ENCODE assay signal across 15 mouse cellular contexts in the genomic region with DNA sequence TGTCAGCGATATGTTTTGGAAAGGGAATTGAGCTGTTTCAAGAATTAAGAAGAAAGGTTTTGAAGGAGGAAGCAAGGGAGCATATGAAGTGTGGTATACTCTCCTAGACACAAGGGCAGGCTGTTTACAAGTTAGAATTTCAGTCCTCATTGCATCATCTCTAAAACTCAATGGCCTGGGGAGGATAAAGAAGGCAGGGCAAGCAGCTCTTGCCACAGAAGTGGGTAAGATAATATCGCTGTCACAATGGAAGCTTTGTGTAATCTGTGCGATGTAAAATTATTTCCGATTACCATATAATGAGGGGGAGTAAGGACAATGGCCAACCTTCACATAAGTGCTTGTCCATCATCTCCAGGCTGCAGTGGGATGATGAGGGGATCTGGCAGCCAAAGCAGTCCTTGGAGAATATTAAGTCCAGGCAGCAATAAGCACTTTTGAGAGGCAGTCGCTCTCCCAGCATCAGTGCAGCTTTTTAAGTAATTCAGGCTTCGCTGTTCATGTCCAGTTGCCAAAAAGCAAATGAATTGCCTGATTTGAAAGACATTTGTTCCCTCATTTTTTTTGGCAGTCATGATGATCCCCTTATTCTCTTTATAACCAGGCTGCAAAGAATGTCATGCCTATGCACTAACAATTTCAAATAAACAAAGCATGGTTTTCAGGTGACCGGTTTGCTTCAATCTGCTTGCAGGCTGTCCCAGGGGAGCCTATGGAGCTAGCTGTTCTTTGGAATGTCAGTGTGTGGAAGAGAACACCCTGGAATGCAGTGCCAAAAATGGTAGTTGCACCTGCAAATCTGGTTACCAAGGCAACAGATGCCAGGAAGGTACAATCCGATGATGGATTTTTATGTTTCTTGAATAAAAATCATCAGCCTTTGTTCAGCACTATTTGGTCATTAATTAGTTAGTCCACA.
DNase-seq lines count a peak whose midpoint lies in the region; ATAC-seq and TF ChIP-seq lines count a peak whose summit lies in the region.
"Had no signal": no experiment of that assay in that cellular context is flagged by ENCODE, and none has a peak within 500 bp of the region (broad histone marks: within the 10 kb centered on the region; RNA-seq: fewer than 3 reads in every experiment).

No protein-coding gene starts in this region.

- no peaks in the 10 kb centered on the region for H3K36me3 ChIP-seq in forebrain, embryonic 14.5 days (ENCODE audit: control insufficient read depth, insufficient read depth, low read length)
- no peaks in the 10 kb centered on the region for H3K36me3 ChIP-seq in midbrain, embryonic 14.5 days (ENCODE audit: control insufficient read depth, insufficient read depth, low read length)
- H3K36me3 ChIP-seq: heart, embryonic 13.5 days; liver, embryonic 13.5 days; neural tube, embryonic 15.5 days had no signal

- DNase-seq in cerebellum, postnatal 14 days = peak; percentile 9 to 10
- DNase-seq in cerebellum, adult 2 months = no peak
- DNase-seq in layer of hippocampus, adult 2 months (ENCODE audit: low spot score in 2 of 2) = peak; percentile 24 to 36
- DNase-seq in layer of hippocampus, adult 9-10 months (ENCODE audit: low spot score) = no peak
- peak; percentile 71 for DNase-seq in forebrain, embryonic 14.5 days (ENCODE audit: low spot score)
- DNase-seq in midbrain, embryonic 14.5 days = peak; percentile 72
- DNase-seq in thymus, postnatal 10 days (ENCODE audit: low spot score in 2 of 2) = no peak
- DNase-seq in spleen, postnatal 14 days (ENCODE audit: low spot score in 2 of 2) = no peak
- DNase-seq: adrenal gland, postnatal 36 days; cerebellum, adult 11 months; liver, embryonic 13.5 days; right cerebral cortex, adult 18-20 months had no signal

- H3K27me3 ChIP-seq in cerebellum, adult 2 months (ENCODE audit: control insufficient read depth, insufficient read depth, low read length) = no peaks in the 10 kb centered on the region
- H3K27me3 ChIP-seq in forebrain, embryonic 14.5 days (replicated peaks; ENCODE audit: control insufficient read depth, insufficient read depth, low read length) = no peaks in the 10 kb centered on the region
- H3K27me3 ChIP-seq in midbrain, embryonic 14.5 days (ENCODE audit: control insufficient read depth, insufficient read depth, low read length) = no peaks in the 10 kb centered on the region
- H3K27me3 ChIP-seq: heart, embryonic 13.5 days; liver, embryonic 13.5 days; neural tube, embryonic 15.5 days had no signal

- TF ChIP-seq CTCF in cerebellum, adult 2 months (IDR thresholded peaks at IDR 0.05; ENCODE audit: borderline replicate concordance, insufficient read depth, low read depth, low read length) = no peak
- TF ChIP-seq CTCF in layer of hippocampus, adult 2 months (conservative IDR thresholded peaks at IDR 0.05) = no peak

- no peak overlapping the region for H3K27ac ChIP-seq in cerebellum, adult 2 months (ENCODE audit: insufficient read depth, low read length)
- peak overlapping the region; percentile 84 for H3K27ac ChIP-seq in layer of hippocampus, adult 2 months
- H3K27ac ChIP-seq in forebrain, embryonic 14.5 days (ENCODE audit: low read depth, low read length) = peak overlapping the region; percentile 15
- H3K27ac ChIP-seq in midbrain, embryonic 14.5 days (replicated peaks; ENCODE audit: low read depth, low read length) = no peak overlapping the region; the same call in 1 of the 2 replicates
- H3K27ac ChIP-seq: heart, embryonic 13.5 days; liver, embryonic 13.5 days; neural tube, embryonic 15.5 days had no signal

- 21% methylated on average over 8 of the region's 8 CpGs for whole genome bisulfite sequencing in cerebellum, adult 2 months
- 35% methylated on average over 8 of the region's 8 CpGs for WGBS in forebrain, embryonic 14.5 days
- WGBS in midbrain, embryonic 14.5 days = 35% methylated on average over 8 of the region's 8 CpGs

- H3K9me3 ChIP-seq in forebrain, embryonic 14.5 days (replicated peaks; ENCODE audit: control insufficient read depth, low read length) = no peaks in the 10 kb centered on the region
- no peaks in the 10 kb centered on the region for H3K9me3 ChIP-seq in midbrain, embryonic 14.5 days (ENCODE audit: control insufficient read depth, low read length)
- H3K9me3 ChIP-seq: heart, embryonic 13.5 days; liver, embryonic 13.5 days; neural tube, embryonic 15.5 days had no signal

- TF ChIP-seq POLR2A in cerebellum, adult 2 months (IDR thresholded peaks at IDR 0.05; ENCODE audit: borderline replicate concordance, insufficient read depth, low read length) = no peak

- no peak overlapping the region for H3K4me3 ChIP-seq in cerebellum, adult 2 months (replicated peaks; ENCODE audit: insufficient read depth, low read depth, low read length)
- peak overlapping the region; percentile 2; the same call in 1 of the 2 replicates for H3K4me3 ChIP-seq in layer of hippocampus, adult 2 months
- H3K4me3 ChIP-seq in forebrain, embryonic 14.5 days (ENCODE audit: low read depth, low read length) = no peak overlapping the region
- no peak overlapping the region for H3K4me3 ChIP-seq in midbrain, embryonic 14.5 days (replicated peaks; ENCODE audit: low read depth, low read length)
- H3K4me3 ChIP-seq: heart, embryonic 13.5 days; liver, embryonic 13.5 days; neural tube, embryonic 15.5 days had no signal

- no peaks in the 10 kb centered on the region for H3K4me1 ChIP-seq in cerebellum, adult 2 months (ENCODE audit: control insufficient read depth, insufficient read depth, low read length)
- peaks cover 13% of the 10 kb centered on the region for H3K4me1 ChIP-seq in forebrain, embryonic 14.5 days (ENCODE audit: control insufficient read depth, insufficient read depth, low read length)
- H3K4me1 ChIP-seq in midbrain, embryonic 14.5 days (ENCODE audit: control insufficient read depth, insufficient read depth, low read length) = peaks cover 9% of the 10 kb centered on the region
- H3K4me1 ChIP-seq: heart, embryonic 13.5 days; liver, embryonic 13.5 days had no signal

- H3K9ac ChIP-seq in forebrain, embryonic 14.5 days (ENCODE audit: low read length) = no peak overlapping the region; the same call in 1 of the 2 replicates
- no peak overlapping the region for H3K9ac ChIP-seq in midbrain, embryonic 14.5 days (replicated peaks; ENCODE audit: low read length)
- H3K9ac ChIP-seq: heart, embryonic 13.5 days; liver, embryonic 13.5 days; neural tube, embryonic 15.5 days had no signal

- 0 out of 2 replicates have a peak overlapping the region, but pooled peaks have one; percentile 1 for H3K4me2 ChIP-seq in forebrain, embryonic 14.5 days (ENCODE audit: low read length)
- no peak overlapping the region for H3K4me2 ChIP-seq in midbrain, embryonic 14.5 days (ENCODE audit: low read length)
- H3K4me2 ChIP-seq: heart, embryonic 13.5 days; liver, embryonic 13.5 days; neural tube, embryonic 15.5 days had no signal

- ATAC-seq in forebrain, embryonic 14.5 days = peak; percentile 76
- no peak for ATAC-seq in midbrain, embryonic 14.5 days (ENCODE audit: low FRiP score, low TSS enrichment)
- ATAC-seq: lung, postnatal 0 days had no signal

Comparison
In these comparisons a context has a peak if more than half of its experiments do, and no peak if none do; other contexts are left out.
1. DNase-seq: peak in cerebellum, postnatal 14 days (2 of 2), layer of hippocampus, adult 2 months (2 of 2), forebrain, embryonic 14.5 days (single experiment) and midbrain, embryonic 14.5 days (single experiment); none in cerebellum, adult 2 months (0 of 2), layer of hippocampus, adult 9-10 months (single experiment), thymus, postnatal 10 days (0 of 2) and spleen, postnatal 14 days (0 of 2).
2. H3K27ac ChIP-seq: peak in layer of hippocampus, adult 2 months (single experiment) and forebrain, embryonic 14.5 days (single experiment); none in cerebellum, adult 2 months (single experiment) and midbrain, embryonic 14.5 days (single experiment).